Mouse (Mus musculus): ENCODE data around the gene Kif17. TPM values are rescaled to one million over a fixed set of nuclear protein-coding genes. Genes with fewer than 3 reads are reported as not detected.

Kif17 gene
- total RNA-seq, 2 experiments from 2014 or later = 0.12 TPM

GRCm38 (mm10) chr4:138335648-138336047 lies 85.4 kb downstream of the Kif17 start:
- intact Hi-C loops (cut with DNase I) = no loop called here
- no peak for DNase-seq

- intact Hi-C loops (cut with DNase I) = no loop called here
- no peak for DNase-seq
Measured at GRCm38 (mm10) chr4:138336876-138337275, 86.6 kb downstream of the Kif17 start.

GRCm38 (mm10) chr4:138337341-138337740 lies 87.1 kb downstream of the Kif17 start:
- intact Hi-C loops (cut with DNase I) = no loop called here
- no peak for DNase-seq

GRCm38 (mm10) chr4:138339963-138340362 lies 89.7 kb downstream of the Kif17 start:
- peak; percentile 43 to 53 for DNase-seq
- intact Hi-C loops (cut with DNase I) = no loop called here

GRCm38 (mm10) chr4:138341393-138341792 lies 91.2 kb downstream of the Kif17 start:
- intact Hi-C loops (cut with DNase I) = no loop called here
- DNase-seq = no peak

GRCm38 (mm10) chr4:138342048-138342447 lies 91.8 kb downstream of the Kif17 start:
- intact Hi-C loops (cut with DNase I) = no loop called here
- no peak for DNase-seq

- DNase-seq = no peak
- intact Hi-C loops (cut with DNase I) = no loop called here
Measured at GRCm38 (mm10) chr4:138342778-138343177, 92.5 kb downstream of the Kif17 start.

GRCm38 (mm10) chr4:138343341-138343837 lies 93.2 kb downstream of the Kif17 start:
- DNase-seq = peak in 1 of 2 experiments; percentile 8
- intact Hi-C loops (cut with DNase I) = no loop called here

GRCm38 (mm10) chr4:138344891-138345545 lies 94.8 kb downstream of the Kif17 start:
- intact Hi-C loops (cut with DNase I) = no loop called here
- DNase-seq = peak; percentile 31 to 53

GRCm38 (mm10) chr4:138347280-138347679 lies 97.0 kb downstream of the Kif17 start:
- no peak for DNase-seq
- intact Hi-C loops (cut with DNase I) = no loop called here

- DNase-seq = no peak
- intact Hi-C loops (cut with DNase I) = no loop called here
Measured at GRCm38 (mm10) chr4:138348716-138349115, 98.5 kb downstream of the Kif17 start.

Small RNA genes within 50 kb of the gene (microRNA-seq; reads per million reads assigned to microRNA genes)
- gene Gm27646 (0 reads per million in 2 experiments), gene Mir7019 (5.6 to 11.2 reads per million in 2 experiments)

Other genes starting within 250 kb of the Kif17 start
- gene Hp1bp3, start 34.1 kb upstream of the Kif17 start, total RNA-seq (2021) = 10 to 100 TPM; 77.5 to 83.0 TPM
- under 1 TPM; 0.07 to 0.50 TPM for gene Sh2d5, start within 50 bp of the Kif17 start, total RNA-seq (2021)
- 10 to 100 TPM; 65.7 to 69.2 TPM for gene Ddost, start 54.3 kb downstream of the Kif17 start, total RNA-seq (2021)
- gene Pink1, start 75.9 kb downstream of the Kif17 start, total RNA-seq (2021) = 100 to 1,000 TPM; 367 to 392 TPM
- 1 to 10 TPM; 2.1 to 2.2 TPM for gene Cda, start 117.6 kb downstream of the Kif17 start, total RNA-seq (2021)
- not detected for gene Fam43b, start 146.1 kb downstream of the Kif17 start, total RNA-seq (2021)
- gene Mul1, start 184.2 kb downstream of the Kif17 start, total RNA-seq (2021) = 10 to 100 TPM; 70.0 to 72.5 TPM
- 1 to 10 TPM; 8.4 to 8.7 TPM for gene Camk2n1, start 203.9 kb downstream of the Kif17 start, total RNA-seq (2021)

All from heart, postnatal 14 days (tissue).